Mouse (Mus musculus) adrenal gland, adult 8-10 months (tissue): ENCODE measurements around the gene Dtnbp1. TPM values are rescaled to one million over a fixed set of nuclear protein-coding genes. Genes with fewer than 3 reads are reported as not detected.

Source experiments
- DNase-seq: peaks from one replicate; pipeline ENCODE4 v3.0.0; 2022
- total RNA-seq, 4 experiments: library from RNA; stranded (reverse); gene quantifications; 2 replicates each; pipeline ENCODE4 v1.2.4; 2022

Gene Dtnbp1
- total RNA-seq, 4 experiments from 2014 or later: 36.0 to 41.1 (median 39.5) TPM

DNA sequence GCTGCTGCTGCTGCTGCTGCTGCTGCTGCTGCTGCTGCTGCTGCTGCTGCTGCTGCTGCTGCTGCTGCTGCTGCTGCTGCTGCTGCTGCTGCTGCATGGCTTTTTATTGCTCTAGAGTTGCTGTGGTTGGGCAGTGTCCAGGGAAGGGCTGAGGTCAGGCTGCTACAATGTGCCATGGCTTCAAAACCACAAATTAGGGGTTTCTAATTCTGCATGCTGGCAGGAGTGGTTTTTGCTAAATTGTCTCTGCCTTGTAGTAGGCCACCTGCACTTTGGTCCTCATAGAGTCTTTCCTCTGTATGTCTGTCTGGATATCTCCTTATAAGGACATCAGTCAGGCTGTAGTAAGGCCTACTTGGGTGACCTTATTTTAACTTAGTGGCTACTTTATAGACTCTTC, 98.5 kb downstream of the Dtnbp1 start:
- no peak for DNase-seq

DNA sequence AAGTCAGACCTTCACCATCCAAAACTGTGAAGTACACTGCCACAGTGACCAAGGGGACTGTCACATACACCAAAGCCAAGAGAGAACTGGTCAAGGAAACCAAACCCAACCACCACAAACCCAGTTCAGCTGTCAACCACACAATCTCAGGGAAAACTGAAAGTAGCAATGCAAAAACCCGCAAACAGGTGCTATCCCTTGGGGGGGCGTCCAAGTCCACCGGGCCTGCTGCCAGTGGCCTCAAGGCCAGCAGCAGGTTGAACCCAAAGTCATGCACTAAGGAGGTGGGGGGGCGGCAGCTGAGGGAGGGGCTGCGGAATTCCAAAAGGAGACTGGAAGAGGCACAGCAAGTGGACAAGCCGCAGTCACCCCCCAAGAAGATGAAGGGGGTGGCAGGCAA, 99.6 kb downstream of the Dtnbp1 start:
- no peak for DNase-seq

DNA sequence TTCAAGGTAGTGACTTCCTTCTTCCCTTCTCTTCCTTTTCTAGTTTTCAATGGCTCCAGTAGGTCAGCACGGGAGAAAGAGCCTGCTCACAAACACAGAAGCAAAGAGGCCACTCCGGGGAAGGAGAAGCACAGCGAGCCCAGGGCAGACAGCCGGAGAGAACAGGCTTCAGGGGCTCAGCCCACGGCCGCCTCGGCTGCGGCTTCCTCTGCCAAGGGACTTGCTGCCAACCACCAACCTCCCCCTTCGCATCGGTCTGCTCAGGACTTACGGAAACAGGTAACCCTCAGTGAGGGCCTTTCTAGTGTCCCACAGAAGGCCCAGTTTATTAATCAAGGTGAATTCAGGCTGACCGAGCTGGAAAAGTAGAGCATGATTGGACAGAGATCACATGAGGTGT, 105.7 kb downstream of the Dtnbp1 start:
- DNase-seq: no peak

DNA sequence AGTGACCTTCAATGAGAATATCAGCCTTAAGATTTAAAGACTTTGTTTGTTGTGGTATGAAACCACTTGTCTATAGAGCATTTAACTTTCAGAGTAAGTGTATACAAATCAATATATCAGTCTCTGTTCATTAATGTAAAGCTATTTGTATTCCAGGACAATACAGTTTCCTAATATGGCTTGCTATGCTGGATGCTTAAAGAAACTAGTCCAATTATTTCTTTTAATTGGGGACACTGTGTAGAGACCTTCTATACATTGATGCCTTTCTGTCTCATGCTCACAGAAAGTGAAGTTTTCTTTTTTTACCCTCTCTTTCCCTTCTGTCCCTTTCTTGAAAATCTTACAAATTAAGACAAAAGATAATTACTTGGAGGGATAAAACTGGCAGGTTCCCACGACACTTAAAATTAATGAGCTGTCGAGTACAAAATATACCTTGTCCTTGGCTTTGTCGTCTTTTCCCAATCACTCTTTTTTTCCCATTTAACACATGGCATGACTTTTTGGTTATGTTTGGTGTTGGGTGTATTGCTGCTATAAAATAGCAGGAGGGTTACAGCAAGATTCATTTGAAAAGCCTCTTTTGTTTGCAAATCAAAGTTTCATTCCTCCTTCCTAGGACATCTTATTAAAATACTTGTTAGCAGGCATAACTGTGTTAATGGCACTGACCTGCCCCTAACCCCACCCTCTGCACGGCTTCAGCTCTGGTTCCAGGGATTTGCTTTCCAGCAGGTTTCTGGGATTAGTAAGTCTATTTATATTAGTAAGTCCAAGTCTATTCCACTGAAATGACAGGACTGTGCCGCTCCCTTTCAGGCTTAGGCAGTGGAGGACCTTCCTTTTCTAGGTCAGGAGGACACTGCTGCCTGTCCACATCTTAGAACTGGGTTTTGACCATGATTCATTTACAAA, 109.9 kb downstream of the Dtnbp1 start:
- DNase-seq: no peak

DNA sequence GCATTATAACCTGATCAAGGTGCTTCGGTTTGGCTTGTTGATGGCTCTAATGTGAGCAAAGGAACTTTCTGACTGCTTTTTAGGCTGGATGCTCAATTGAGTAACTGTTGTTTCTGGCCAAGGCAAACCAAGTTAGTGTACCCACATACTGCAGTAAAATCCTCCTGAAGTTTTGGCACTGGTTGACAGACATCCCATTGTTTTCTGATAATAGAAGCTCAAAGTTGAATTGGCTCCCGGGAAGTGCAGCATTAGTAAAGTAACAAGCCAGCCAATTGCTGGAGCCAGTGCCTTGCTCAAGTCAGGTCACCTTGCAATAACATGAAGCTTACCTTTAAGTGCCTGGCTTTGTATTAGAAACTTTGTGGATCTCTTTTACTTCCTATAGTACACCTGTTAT, 111.3 kb downstream of the Dtnbp1 start:
- no peak for DNase-seq

DNA sequence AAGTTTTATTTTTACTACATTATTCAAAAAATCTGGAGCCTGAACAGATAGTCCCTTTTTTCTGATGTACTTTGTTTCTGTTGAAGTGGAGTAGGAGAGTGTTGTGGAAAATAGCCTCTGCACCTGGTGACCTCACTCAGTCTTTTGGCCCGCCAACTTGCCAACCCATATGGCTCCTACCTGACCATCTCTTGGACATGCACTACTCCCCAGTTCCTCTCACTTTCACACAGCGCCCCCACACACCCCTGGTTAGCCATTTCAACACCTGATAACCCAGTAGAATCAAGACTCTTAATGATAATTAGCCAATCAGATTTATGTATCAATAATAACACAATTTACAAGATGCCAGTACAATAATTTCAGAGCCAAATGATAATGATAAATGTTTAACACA, 115.7 kb downstream of the Dtnbp1 start:
- no peak for DNase-seq

DNA sequence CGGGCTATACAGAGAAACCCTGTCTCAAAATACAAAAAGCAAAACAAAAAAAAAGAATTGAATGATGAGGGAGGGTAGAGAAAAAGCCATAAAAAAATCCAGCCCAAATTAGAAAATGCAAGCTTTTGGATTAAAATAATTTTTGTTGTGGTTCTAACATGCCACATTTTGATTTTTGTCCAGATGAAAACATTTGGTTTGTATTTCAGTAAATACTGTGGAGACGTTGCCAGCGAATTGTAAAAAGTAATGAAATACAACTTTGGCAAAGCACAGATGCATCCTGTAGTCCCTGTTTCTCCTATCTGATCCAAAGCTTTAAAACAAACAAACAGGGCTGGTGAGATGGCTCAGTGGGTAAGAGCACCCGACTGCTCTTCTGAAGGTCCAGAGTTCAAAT, 120.9 kb downstream of the Dtnbp1 start:
- no peak for DNase-seq

DNA sequence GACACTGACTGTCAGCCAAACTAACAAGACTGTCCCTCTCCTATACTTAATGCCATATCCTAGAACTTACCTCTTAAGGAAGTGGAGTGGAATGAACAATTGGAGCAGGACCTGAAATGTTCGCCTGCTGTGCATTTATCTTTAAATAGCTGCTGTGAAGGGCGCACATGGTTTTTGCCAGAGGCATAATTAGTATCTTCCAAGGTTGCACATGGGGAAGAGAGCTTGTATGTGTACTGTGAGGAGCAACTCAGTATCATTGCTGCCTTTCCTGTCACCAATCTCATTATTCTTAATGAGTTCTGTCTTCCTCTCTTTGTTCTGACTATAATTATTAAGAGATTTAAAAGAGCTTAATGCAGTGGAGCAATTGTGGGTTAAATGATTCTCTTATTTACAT, 125.1 kb downstream of the Dtnbp1 start:
- DNase-seq: no peak

Other genes with a start within 250 kb of the Dtnbp1 start
- gene Gm9817, start 76.5 kb upstream of the Dtnbp1 start, total RNA-seq: under 1 TPM; 0.12 to 0.27 (median 0.16) TPM